ENCODE assay signal across 8 mouse cellular contexts in genomic region chr12:86884197-86885058, GRCm38 (mm10). TPM values are rescaled to one million over a fixed set of nuclear protein-coding genes. Genes with fewer than 3 reads are reported as not detected.
DNase-seq lines count a peak whose midpoint lies in the region; ATAC-seq and TF ChIP-seq lines count a peak whose summit lies in the region.

Irf2bpl (minus strand) TSS chr12:86884798.

- H3K27ac ChIP-seq in bone marrow macrophage, adult 2 months (ENCODE audit: insufficient read depth, low read depth, low read length), result peak within 1 kb of the TSS; percentile 97
- peak within 1 kb of the TSS; percentile 100 for H3K27ac ChIP-seq in heart, embryonic 12.5 days (ENCODE audit: poor library complexity, severe bottlenecking)
- peak within 1 kb of the TSS; percentile 100 for H3K27ac ChIP-seq in kidney, embryonic 16.5 days (ENCODE audit: low read length)
- H3K27ac ChIP-seq in liver, embryonic 11.5 days (ENCODE audit: low read depth, low read length), result peak within 1 kb of the TSS; percentile 86
- H3K27ac ChIP-seq in stomach, embryonic 14.5 days (ENCODE audit: low read length), result peak within 1 kb of the TSS; percentile 100

- DNase-seq in CD4-positive helper T cell, adult 2 months (ENCODE audit: low read depth, low spot score), result peak; percentile 97
- peak; percentile 59 for DNase-seq in fat pad, adult 2 months (ENCODE audit: extremely low read depth, low read depth, low spot score)
- DNase-seq in liver, embryonic 11.5 days (ENCODE audit: low spot score), result peak; percentile 97
- peak; percentile 91 to 94 for DNase-seq in natural killer cell, adult 2 months (ENCODE audit: low spot score in 2 of 2)

- TF ChIP-seq CTCF in bone marrow macrophage, adult 2 months (IDR thresholded peaks at IDR 0.05; ENCODE audit: low read depth, low read length), result no peak

- H3K27me3 ChIP-seq in heart, embryonic 12.5 days (replicated peaks), result no peaks in the 10 kb centered on the region
- H3K27me3 ChIP-seq in kidney, embryonic 16.5 days (ENCODE audit: insufficient read depth, low read length), result no peaks in the 10 kb centered on the region
- peaks cover 48% of the 10 kb centered on the region for H3K27me3 ChIP-seq in liver, embryonic 11.5 days (replicated peaks; ENCODE audit: control insufficient read depth, insufficient read depth, low read length)
- H3K27me3 ChIP-seq in stomach, embryonic 14.5 days (ENCODE audit: control insufficient read depth, insufficient read depth, low read length), result no peaks in the 10 kb centered on the region

- ATAC-seq in heart, embryonic 12.5 days (ENCODE audit: insufficient number of reproducible peaks, low FRiP score), result peak; percentile 90
- peak; percentile 90 for ATAC-seq in kidney, embryonic 16.5 days (ENCODE audit: low FRiP score, low TSS enrichment)
- ATAC-seq in liver, embryonic 11.5 days (replicated peaks; ENCODE audit: low FRiP score), result peak; percentile 71
- peak; percentile 88 for ATAC-seq in stomach, embryonic 14.5 days (ENCODE audit: insufficient number of reproducible peaks, insufficient read depth, low FRiP score, low read depth)

- peaks cover 16% of the 10 kb centered on the region for H3K36me3 ChIP-seq in heart, embryonic 12.5 days
- H3K36me3 ChIP-seq in kidney, embryonic 16.5 days (ENCODE audit: insufficient read depth, low read length), result 0 out of 2 replicates have a peak, but pooled peaks cover 6% of the 10 kb centered on the region
- H3K36me3 ChIP-seq in liver, embryonic 11.5 days (ENCODE audit: control insufficient read depth, insufficient read depth, low read length), result no peaks in the 10 kb centered on the region
- peaks cover 4% of the 10 kb centered on the region for H3K36me3 ChIP-seq in stomach, embryonic 14.5 days (ENCODE audit: control insufficient read depth, insufficient read depth, low read length)

- peak within 1 kb of the TSS; percentile 100 for H3K9ac ChIP-seq in heart, embryonic 12.5 days
- H3K9ac ChIP-seq in kidney, embryonic 16.5 days (replicated peaks; ENCODE audit: low read length), result peak within 1 kb of the TSS; percentile 99
- H3K9ac ChIP-seq in liver, embryonic 11.5 days (ENCODE audit: low read depth, low read length), result peak within 1 kb of the TSS; percentile 77
- peak within 1 kb of the TSS; percentile 92 for H3K9ac ChIP-seq in stomach, embryonic 14.5 days (replicated peaks; ENCODE audit: low read depth, low read length)

- H3K9me3 ChIP-seq in heart, embryonic 12.5 days (replicated peaks), result no peaks in the 10 kb centered on the region
- no peaks in the 10 kb centered on the region for H3K9me3 ChIP-seq in kidney, embryonic 16.5 days (ENCODE audit: low read length)
- H3K9me3 ChIP-seq in liver, embryonic 11.5 days (ENCODE audit: control insufficient read depth, low read length), result no peaks in the 10 kb centered on the region
- no peaks in the 10 kb centered on the region for H3K9me3 ChIP-seq in stomach, embryonic 14.5 days (ENCODE audit: control insufficient read depth, low read depth, low read length)

- peaks cover 33% of the 10 kb centered on the region for H3K4me1 ChIP-seq in bone marrow macrophage, adult 2 months (ENCODE audit: control insufficient read depth, insufficient read depth, low read length)
- H3K4me1 ChIP-seq in heart, embryonic 12.5 days (replicated peaks), result peaks cover 50% of the 10 kb centered on the region
- H3K4me1 ChIP-seq in kidney, embryonic 16.5 days (ENCODE audit: insufficient read depth, low read length), result peaks cover 64% of the 10 kb centered on the region
- peaks cover 33% of the 10 kb centered on the region for H3K4me1 ChIP-seq in liver, embryonic 11.5 days (replicated peaks; ENCODE audit: control insufficient read depth, insufficient read depth, low read length)
- peaks cover 49% of the 10 kb centered on the region for H3K4me1 ChIP-seq in stomach, embryonic 14.5 days (ENCODE audit: control insufficient read depth, insufficient read depth, low read length)

- WGBS in heart, embryonic 12.5 days, result under 1% methylated on average over 81 of the region's 82 CpGs
- under 1% methylated on average over 78 of the region's 82 CpGs for WGBS in kidney, embryonic 16.5 days
- WGBS in liver, embryonic 11.5 days, result under 1% methylated on average over 82 of the region's 82 CpGs
- under 1% methylated on average over 80 of the region's 82 CpGs for WGBS in stomach, embryonic 14.5 days

- peak within 1 kb of the TSS; percentile 94 for H3K4me2 ChIP-seq in heart, embryonic 12.5 days
- H3K4me2 ChIP-seq in kidney, embryonic 16.5 days (replicated peaks; ENCODE audit: low read depth, low read length), result peak within 1 kb of the TSS; percentile 82
- peak within 1 kb of the TSS; percentile 73 for H3K4me2 ChIP-seq in liver, embryonic 11.5 days
- H3K4me2 ChIP-seq in stomach, embryonic 14.5 days (replicated peaks; ENCODE audit: low read depth, low read length), result peak within 1 kb of the TSS; percentile 97

- no peak; the same call in 1 of the 2 replicates for TF ChIP-seq POLR2A in bone marrow macrophage, adult 2 months (IDR thresholded peaks at IDR 0.05; ENCODE audit: borderline replicate concordance, low read depth, low read length)

- peak within 1 kb of the TSS; percentile 87 for H3K4me3 ChIP-seq in bone marrow macrophage, adult 2 months (ENCODE audit: insufficient read depth, low read length)
- H3K4me3 ChIP-seq in heart, embryonic 12.5 days, result peak within 1 kb of the TSS; percentile 95
- peak within 1 kb of the TSS; percentile 92 for H3K4me3 ChIP-seq in kidney, embryonic 16.5 days (ENCODE audit: low read length)
- H3K4me3 ChIP-seq in liver, embryonic 11.5 days (ENCODE audit: low read depth, low read length), result peak within 1 kb of the TSS; percentile 59
- peak within 1 kb of the TSS; percentile 74 for H3K4me3 ChIP-seq in stomach, embryonic 14.5 days (ENCODE audit: low read depth, low read length)

RNA-seq across cellular contexts. Expression of gene Irf2bpl, which starts in this region (rescaled TPM):
- 11.4 and 12.0 TPM in 2 replicates for polyA plus RNA-seq in bone marrow macrophage, adult 2 months (2012; ENCODE audit: insufficient read depth, insufficient read length, missing spikeins)
- polyA plus RNA-seq in heart, embryonic 12.5 days (2016; fragmentation: Nextera tagmentation; extraction: Ambion mirVana), result 57.8 and 59.5 TPM in 2 replicates
- 30.3 and 30.4 TPM in 2 replicates for polyA plus RNA-seq in kidney, embryonic 16.5 days (2015; fragmentation: Nextera tagmentation; extraction: Ambion mirVana)
- 9.7 and 9.8 TPM in 2 replicates for polyA plus RNA-seq in liver, embryonic 11.5 days (2014; fragmentation: Nextera tagmentation; extraction: Ambion mirVana)
- 18.2 and 21.6 TPM in 2 replicates for polyA plus RNA-seq in stomach, embryonic 14.5 days (2014; fragmentation: Nextera tagmentation; extraction: Ambion mirVana)

Comparison
In these comparisons a context has a peak if more than half of its experiments do, and no peak if none do; other contexts are left out.
1. Peak in every context shown above with its lines: DNase-seq, ATAC-seq, H3K4me3 ChIP-seq and H3K27ac ChIP-seq.